Mouse (Mus musculus) ES-E14 (cell line): Measurements from ENCODE around the gene Olfr839-ps1. TPM values are rescaled to one million over a fixed set of nuclear protein-coding genes. Genes with fewer than 3 reads are reported as not detected.

ENCODE experiments used
- DNase-seq: peaks from one replicate; pipeline ENCODE4 v3.0.0-alpha.2; 2013; ENCODE audit warnings: low read depth, low spot score
- H3K27ac ChIP-seq: 2 replicates; pipeline ENCODE4 v1.5.1; 2012; ENCODE audit warnings: low read depth, mild to moderate bottlenecking, low read length, moderate library complexity, mixed read lengths; ENCODE audit not compliant: poor library complexity, insufficient read depth, severe bottlenecking
- H3K36me3 ChIP-seq: 2 replicates; pipeline ENCODE4 v1.6.1; 2012; ENCODE audit warnings: mild to moderate bottlenecking, low read length, moderate library complexity, mixed read lengths; ENCODE audit not compliant: control insufficient read depth, poor library complexity, insufficient read depth, severe bottlenecking
- H3K4me1 ChIP-seq, 2 experiments: fragments of 150-350 bp in 1 of 2; sonication (generic) in 1 of 2; 2 replicates each; pipeline ENCODE4 v1.6.1; 2012; ENCODE audit warnings: low read length in 2 of 2, mild to moderate bottlenecking in 1 of 2, mixed read lengths in 1 of 2; ENCODE audit not compliant: control insufficient read depth in 2 of 2, insufficient read depth in 2 of 2, poor library complexity in 1 of 2
- H3K4me3 ChIP-seq, 2 experiments: fragments of 150-350 bp in 1 of 2; sonication (generic) in 1 of 2; 2 replicates each; pipeline ENCODE4 v1.5.1; 2012; ENCODE audit warnings: low read length in 2 of 2, low read depth in 1 of 2, mild to moderate bottlenecking in 1 of 2, mixed read lengths in 1 of 2; ENCODE audit not compliant: insufficient read depth in 1 of 2, poor library complexity in 1 of 2, severe bottlenecking in 1 of 2
- H3K9ac ChIP-seq: 2 replicates; pipeline ENCODE4 v1.6.1; 2012; ENCODE audit warnings: low read depth, mild to moderate bottlenecking, low read length, mixed read lengths; ENCODE audit not compliant: poor library complexity, insufficient read depth, severe bottlenecking
- H3K9me3 ChIP-seq: fragments of 150-350 bp; sonication (generic); 2 replicates; pipeline ENCODE4 v1.6.1; 2012; ENCODE audit warnings: low read depth, mild to moderate bottlenecking, low read length; ENCODE audit not compliant: control insufficient read depth, insufficient read depth
- CHD2 ChIP-seq: IDR thresholded peaks from 2 replicates; pipeline ENCODE4 v1.6.1; 2014; ENCODE audit warnings: mild to moderate bottlenecking, low read depth, low read length, inconsistent platforms
- HCFC1 ChIP-seq: IDR thresholded peaks from 2 replicates; pipeline ENCODE4 v1.6.1; 2012; ENCODE audit warnings: low read length, inconsistent platforms, borderline replicate concordance; ENCODE audit not compliant: insufficient read depth
- MAFK ChIP-seq: IDR thresholded peaks from 2 replicates; pipeline ENCODE4 v1.6.1; 2014; ENCODE audit warnings: mild to moderate bottlenecking, low read depth, low read length, inconsistent platforms; ENCODE audit not compliant: insufficient read depth
- ZC3H11A ChIP-seq: IDR thresholded peaks from 2 replicates; pipeline ENCODE4 v1.6.1; 2012; ENCODE audit warnings: low read depth, mild to moderate bottlenecking, inconsistent platforms, low read length, borderline replicate concordance
- ZNF384 ChIP-seq: IDR thresholded peaks from 2 replicates; pipeline ENCODE4 v1.6.1; 2012; ENCODE audit warnings: low read depth, low read length, inconsistent platforms
- in situ Hi-C, 2 experiments: fragments of 600-800 bp; cut with MboI; formaldehyde crosslinking; loops; one replicate each; pipeline ENCODE4 v1.15.1; 2025; ENCODE audit warnings: low sequenced_read_pairs in 2 of 2, inconsistent platforms in 1 of 2; ENCODE audit not compliant: unreplicated experiment in 2 of 2
- total RNA-seq: library from RNA; depleted of rRNA; stranded (reverse); fragments of 300-350 nt; gene quantifications from 2 replicates; pipeline ENCODE4 v1.2.3, GENCODE M21; 2012; rRNA removed

Olfr839-ps1 gene
- total RNA-seq = 0.09 and 0.11 TPM in 2 replicates

- no peaks in the 10 kb centered on the region for H3K36me3 ChIP-seq
These were observed at the start of gene Olfr839-ps1 for GRCm38 (mm10) chr9:19177212-19177611. Gene Olfr839-ps1, minus strand, starts transcription at chr9:19177312.

DNA sequence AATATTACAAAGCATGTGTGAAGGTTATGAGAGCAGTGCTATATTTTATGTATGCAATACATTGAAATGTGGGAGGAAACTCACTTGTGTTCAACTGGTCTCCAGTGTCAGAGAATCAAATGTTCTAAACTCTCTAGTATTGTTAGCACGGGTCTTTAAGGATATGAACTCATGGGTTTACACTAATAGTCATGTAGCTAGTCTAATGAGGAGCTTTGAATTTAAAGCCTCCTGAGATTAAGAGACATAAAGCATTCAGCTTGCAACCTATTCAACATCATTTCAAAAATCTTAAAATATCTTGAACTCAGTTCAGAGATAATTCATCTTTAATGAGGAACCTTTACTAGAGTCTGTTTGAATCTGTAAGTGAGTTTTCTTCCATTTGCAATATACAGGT, 41.1 kb downstream of the Olfr839-ps1 start, which contains the start of gene Olfr837:
Olfr837 (plus strand) TSS at position 301 of the 400 bp plus-strand sequence.
- no peaks in the 10 kb centered on the region for H3K4me1 ChIP-seq
- H3K4me3 ChIP-seq = no peak within 1 kb of the TSS
- no peak for TF ChIP-seq HCFC1
- no peak for TF ChIP-seq ZC3H11A
- no peak for TF ChIP-seq ZNF384
- TF ChIP-seq MAFK = no peak
- TF ChIP-seq CHD2 = no peak
- peaks cover 2% of the 10 kb centered on the region; the same call in 1 of the 2 replicates for H3K36me3 ChIP-seq
- no peaks in the 10 kb centered on the region for H3K9me3 ChIP-seq
- H3K9ac ChIP-seq = no peak within 1 kb of the TSS
- in situ Hi-C loops = no loop called here
- no peak within 1 kb of the TSS for H3K27ac ChIP-seq
- no peak for DNase-seq

More at GRCm38 (mm10) chr9:19177212-19177611, at the start of gene Olfr839-ps1:
- H3K9ac ChIP-seq = no peak within 1 kb of the TSS
- TF ChIP-seq HCFC1 = no peak
- no peak for DNase-seq
- no peak within 1 kb of the TSS for H3K4me3 ChIP-seq
- H3K9me3 ChIP-seq = no peaks in the 10 kb centered on the region
- H3K4me1 ChIP-seq = no peaks in the 10 kb centered on the region
- H3K27ac ChIP-seq = no peak within 1 kb of the TSS
- in situ Hi-C loops = no loop called here

GRCm38 (mm10) chr9:19120082-19120481, 57.0 kb downstream of the Olfr839-ps1 start, which contains the start of gene Olfr836:
Gene Olfr836, plus strand, starts transcription at chr9:19120382.
- Histone ChIP-seq H3K9me3 (no peaks in the 10 kb centered on the region), H3K9ac (no peak within 1 kb of the TSS), H3K36me3 (no peaks in the 10 kb centered on the region), H3K27ac (no peak within 1 kb of the TSS), H3K4me3 (no peak within 1 kb of the TSS), H3K4me1 (no peaks in the 10 kb centered on the region)
- TF ChIP-seq ZC3H11A (no peak), MAFK (no peak)
- in situ Hi-C loops = no loop called here
- DNase-seq = no peak

Other genes with a start within 250 kb of the Olfr839-ps1 start
- gene Olfr832, start 240.2 kb downstream of the Olfr839-ps1 start, total RNA-seq = not detected in 2 replicates
- gene Olfr834, start 189.3 kb downstream of the Olfr839-ps1 start, total RNA-seq = not detected in 2 replicates
- gene Olfr835, start 144.6 kb downstream of the Olfr839-ps1 start, total RNA-seq = not detected in 2 replicates
- 1.5 and 1.7 TPM in 2 replicates for gene Olfr836, start 56.9 kb downstream of the Olfr839-ps1 start, total RNA-seq
- 0.69 and 0.80 TPM in 2 replicates for gene Olfr837, start 41.0 kb downstream of the Olfr839-ps1 start, total RNA-seq
- gene Olfr843, start 74.7 kb upstream of the Olfr839-ps1 start, total RNA-seq = not detected in 2 replicates
- gene Olfr844, start 139.0 kb upstream of the Olfr839-ps1 start, total RNA-seq = not detected in 2 replicates
- not detected in 2 replicates for gene Olfr845, start 159.1 kb upstream of the Olfr839-ps1 start, total RNA-seq
- gene Olfr846, start 186.7 kb upstream of the Olfr839-ps1 start, total RNA-seq = not detected in 2 replicates
- gene Olfr847, start 201.4 kb upstream of the Olfr839-ps1 start, total RNA-seq = not detected in 2 replicates